Mouse (Mus musculus) spleen, adult 2 months (tissue): ENCODE results near the gene Ppm1j.

ENCODE experiments used
- CTCF ChIP-seq: fragments of 200-500 bp; IDR thresholded peaks from 2 replicates; pipeline ENCODE4 v1.5.1; 2011; ENCODE audit warnings: mild to moderate bottlenecking, inconsistent platforms; ENCODE audit not compliant: insufficient read depth, insufficient read length, insufficient replicate concordance; ENCODE audit errors: extremely low read depth
- POLR2A ChIP-seq: fragments of 200-500 bp; IDR thresholded peaks from 2 replicates; pipeline ENCODE4 v1.6.1; 2011; ENCODE audit warnings: low read depth, low read length, inconsistent platforms

- TF ChIP-seq CTCF (no peak), POLR2A (no peak)
Observed at GRCm38 (mm10) chr3:104771460-104771859, 9.4 kb upstream of the Ppm1j start.
